ENCODE assay signal across 15 mouse cellular contexts in genomic region chr14:78759491-78759890, GRCm38 (mm10).
"Had no signal": no experiment of that assay in that cellular context is flagged by ENCODE, and none has a peak within 500 bp of the region (broad histone marks: within the 10 kb centered on the region; RNA-seq: fewer than 3 reads in every experiment).

No protein-coding gene starts in this region.

- DNase-seq: kidney, adult 8-10 months; kidney, postnatal 25 days; layer of hippocampus, adult 9-11 months; layer of hippocampus, postnatal 36 days; lung, embryonic 14.5 days; lung, postnatal 10 days; lung, postnatal 4 days; right cerebral cortex, postnatal 14 days; thymus, adult 2 months; thymus, postnatal 25 days had no signal

- H3K4me2 ChIP-seq: limb, embryonic 15.5 days; liver, embryonic 12.5 days; lung, embryonic 14.5 days; neural tube, embryonic 12.5 days; stomach, embryonic 15.5 days had no signal

- H3K36me3 ChIP-seq: limb, embryonic 15.5 days; liver, embryonic 12.5 days; neural tube, embryonic 12.5 days; stomach, embryonic 15.5 days had no signal

- H3K27me3 ChIP-seq: limb, embryonic 15.5 days; liver, embryonic 12.5 days; neural tube, embryonic 12.5 days; stomach, embryonic 15.5 days had no signal

- H3K27ac ChIP-seq: limb, embryonic 15.5 days; liver, embryonic 12.5 days; neural tube, embryonic 12.5 days; stomach, embryonic 15.5 days had no signal

- H3K4me1 ChIP-seq: limb, embryonic 15.5 days; liver, embryonic 12.5 days; neural tube, embryonic 12.5 days had no signal

- H3K4me3 ChIP-seq: limb, embryonic 15.5 days; liver, embryonic 12.5 days; myocyte; neural tube, embryonic 12.5 days; stomach, embryonic 15.5 days had no signal

- H3K9ac ChIP-seq: limb, embryonic 15.5 days; liver, embryonic 12.5 days; lung, embryonic 14.5 days; neural tube, embryonic 12.5 days; stomach, embryonic 15.5 days had no signal

- ATAC-seq: liver, embryonic 12.5 days had no signal

- H3K9me3 ChIP-seq: limb, embryonic 15.5 days; liver, embryonic 12.5 days; neural tube, embryonic 12.5 days; stomach, embryonic 15.5 days had no signal
